22 mouse cellular contexts compared by ENCODE assay signal in genomic region chr19:14922238-14922637, GRCm38 (mm10).
DNase-seq lines count a peak whose midpoint lies in the region; ATAC-seq and TF ChIP-seq lines count a peak whose summit lies in the region.
"Had no signal": no experiment of that assay in that cellular context is flagged by ENCODE, and none has a peak within 500 bp of the region (broad histone marks: within the 10 kb centered on the region; RNA-seq: fewer than 3 reads in every experiment).

No protein-coding gene starts in this region.

- intact Hi-C loops in left cerebral cortex, postnatal 14 days (cut with DNase I), result no loop called here

- no peak overlapping the region for H3K4me3 ChIP-seq in lung, embryonic 14.5 days (ENCODE audit: low read depth, low read length)
- H3K4me3 ChIP-seq in embryonic facial prominence, embryonic 10.5 days, result no peak overlapping the region
- H3K4me3 ChIP-seq: embryonic facial prominence, embryonic 12.5 days; forebrain, embryonic 15.5 days; heart, embryonic 13.5 days; hindbrain, embryonic 12.5 days had no signal

- no peak for TF ChIP-seq CTCF in lung, embryonic 14.5 days (IDR thresholded peaks at IDR 0.05; ENCODE audit: low read depth)

- peak; percentile 62 for DNase-seq in lung, embryonic 14.5 days
- DNase-seq in lung, postnatal 4 days, result no peak
- peak; percentile 5 for DNase-seq in lung, postnatal 10 days
- no peak for DNase-seq in lung, adult 18-20 months
- peak; percentile 12 for DNase-seq in ES-CJ7 (ENCODE audit: low read depth, low spot score)
- peak; percentile 9 for DNase-seq in NIH3T3 (ENCODE audit: low read depth)
- DNase-seq in embryonic facial prominence, embryonic 10.5 days (ENCODE audit: low spot score), result no peak
- DNase-seq in left cerebral cortex, postnatal 14 days (ENCODE audit: low spot score in 2 of 2), result no peak
- DNase-seq: adrenal gland, adult 8-10 months; adrenal gland, postnatal 36 days; cerebellum, adult 8-10 months; cerebellum, postnatal 14 days; embryo, embryonic 11 days; gastrocnemius, postnatal 36 days; heart, adult 11 months; heart, postnatal 4 days had no signal

- H3K9ac ChIP-seq in lung, embryonic 14.5 days, result no peak overlapping the region
- H3K9ac ChIP-seq: embryonic facial prominence, embryonic 12.5 days; forebrain, embryonic 15.5 days; heart, embryonic 13.5 days; hindbrain, embryonic 12.5 days had no signal

- H3K4me1 ChIP-seq in lung, embryonic 14.5 days (ENCODE audit: insufficient read depth), result no peaks in the 10 kb centered on the region
- H3K4me1 ChIP-seq in embryonic facial prominence, embryonic 10.5 days, result 0 out of 2 replicates have a peak, but pooled peaks cover 2% of the 10 kb centered on the region
- H3K4me1 ChIP-seq: embryonic facial prominence, embryonic 12.5 days; forebrain, embryonic 15.5 days; heart, embryonic 13.5 days; hindbrain, embryonic 12.5 days had no signal

- WGBS in lung, embryonic 14.5 days, result 42% methylated on average over 1 of the region's 1 CpGs
- WGBS in embryonic facial prominence, embryonic 10.5 days, result 84% methylated on average over 1 of the region's 1 CpGs

- no peaks in the 10 kb centered on the region for H3K36me3 ChIP-seq in lung, embryonic 14.5 days (ENCODE audit: insufficient read depth)
- no peaks in the 10 kb centered on the region for H3K36me3 ChIP-seq in embryonic facial prominence, embryonic 10.5 days (replicated peaks)
- H3K36me3 ChIP-seq: embryonic facial prominence, embryonic 12.5 days; forebrain, embryonic 15.5 days; heart, embryonic 13.5 days; hindbrain, embryonic 12.5 days had no signal

- H3K4me2 ChIP-seq in lung, embryonic 14.5 days, result no peak overlapping the region
- H3K4me2 ChIP-seq: embryonic facial prominence, embryonic 12.5 days; forebrain, embryonic 15.5 days; heart, embryonic 13.5 days; hindbrain, embryonic 12.5 days had no signal

- 0 out of 2 replicates have a peak, but pooled peaks have one; percentile 35 for ATAC-seq in lung, embryonic 14.5 days (ENCODE audit: insufficient read depth)
- ATAC-seq: forebrain, embryonic 15.5 days; hindbrain, embryonic 16.5 days; inflammation-experienced regulatory T-cells, adult 6 months had no signal

- H3K27ac ChIP-seq in lung, embryonic 14.5 days (ENCODE audit: low read depth), result no peak overlapping the region
- H3K27ac ChIP-seq in embryonic facial prominence, embryonic 10.5 days (replicated peaks), result no peak overlapping the region
- H3K27ac ChIP-seq: embryonic facial prominence, embryonic 12.5 days; forebrain, embryonic 15.5 days; heart, embryonic 13.5 days; hindbrain, embryonic 12.5 days had no signal

- no peaks in the 10 kb centered on the region for H3K9me3 ChIP-seq in lung, embryonic 14.5 days (ENCODE audit: low read depth, low read length)
- H3K9me3 ChIP-seq in embryonic facial prominence, embryonic 10.5 days, result no peaks in the 10 kb centered on the region
- H3K9me3 ChIP-seq: embryonic facial prominence, embryonic 12.5 days; forebrain, embryonic 15.5 days; heart, embryonic 13.5 days; hindbrain, embryonic 12.5 days had no signal

- no peaks in the 10 kb centered on the region for H3K27me3 ChIP-seq in lung, embryonic 14.5 days (ENCODE audit: insufficient read depth, low read length)
- no peaks in the 10 kb centered on the region for H3K27me3 ChIP-seq in embryonic facial prominence, embryonic 10.5 days (replicated peaks; ENCODE audit: low read depth, poor library complexity, severe bottlenecking)
- H3K27me3 ChIP-seq: embryonic facial prominence, embryonic 12.5 days; forebrain, embryonic 15.5 days; heart, embryonic 13.5 days; hindbrain, embryonic 12.5 days had no signal

Comparison
In these comparisons a context has a peak if more than half of its experiments do, and no peak if none do; other contexts are left out.
1. DNase-seq: peak in lung, embryonic 14.5 days (single experiment), lung, postnatal 10 days (single experiment), ES-CJ7 (single experiment) and NIH3T3 (single experiment); none in lung, postnatal 4 days (0 of 2), lung, adult 18-20 months (0 of 2), embryonic facial prominence, embryonic 10.5 days (single experiment) and left cerebral cortex, postnatal 14 days (0 of 2).